Mouse (Mus musculus): ENCODE data around the gene Csad. TPM values are rescaled to one million over a fixed set of nuclear protein-coding genes. Genes with fewer than 3 reads are reported as not detected.

The Csad gene
- total RNA-seq (2021), result 1 to 10 TPM; 7.5 to 7.6 TPM
- long read RNA-seq, experiment 1, partial matches to known transcripts, result 0 of 3 reads
- long read RNA-seq, experiment 1, other reads (novel, unspliced or antisense), result 3 of 3 reads
- long read RNA-seq, experiment 2, partial matches to known transcripts, result 0 of 4 reads
- long read RNA-seq, experiment 2, other reads (novel, unspliced or antisense), result 4 of 4 reads

- intact Hi-C loops (cut with DNase I), result no loop called here
- DNase-seq, result no peak
Observed at GRCm38 (mm10) chr15:102204674-102205505, at the start of gene Csad. Gene Csad, minus strand, starts transcription at chr15:102204724.

- intact Hi-C loops (cut with DNase I), result no loop called here
- DNase-seq, result no peak
Observed at GRCm38 (mm10) chr15:102250521-102250920, 46.0 kb upstream of the Csad start.

DNA sequence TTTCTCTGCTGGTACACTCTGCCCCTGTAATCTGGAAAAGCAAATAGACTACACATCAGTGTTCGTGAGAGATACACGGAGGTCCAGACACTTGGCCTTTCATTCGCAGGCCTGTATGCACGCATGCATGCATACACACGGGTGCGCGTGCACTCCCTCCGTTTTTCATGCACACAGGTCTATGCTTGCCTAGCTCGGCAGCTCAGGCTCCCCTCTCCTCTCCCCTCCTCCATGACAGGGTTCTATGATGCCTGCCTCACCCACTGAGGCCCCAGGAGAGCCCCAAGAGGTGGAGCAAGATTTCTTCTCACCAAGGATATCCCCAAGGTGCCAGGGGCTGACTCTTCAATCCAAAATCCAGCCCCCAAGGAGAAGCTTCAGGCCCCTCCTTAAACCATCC lies 45.4 kb upstream of the Csad start:
- intact Hi-C loops (cut with DNase I), result loop anchor here (2.0 kb wide), 1 partner anchor 29 kb away; the partner anchor contains the start of gene Mfsd5
- no peak for DNase-seq

- DNase-seq, result no peak
- intact Hi-C loops (cut with DNase I), result loop anchor here (2.0 kb wide), 1 partner anchor 30 kb away; the partner anchor contains the start of gene Mfsd5
Observed at GRCm38 (mm10) chr15:102249251-102249691, 44.7 kb upstream of the Csad start.

GRCm38 (mm10) chr15:102248812-102249191 lies 44.3 kb upstream of the Csad start:
- intact Hi-C loops (cut with DNase I), result loop anchor here (2.0 kb wide), 1 partner anchor 30 kb away; the partner anchor contains the start of gene Mfsd5
- no peak for DNase-seq

- DNase-seq, result no peak
- intact Hi-C loops (cut with DNase I), result loop anchor here (2.0 kb wide), 1 partner anchor 31 kb away; the partner anchor contains the start of gene Mfsd5
Observed at GRCm38 (mm10) chr15:102248131-102248811, 43.7 kb upstream of the Csad start.

DNA sequence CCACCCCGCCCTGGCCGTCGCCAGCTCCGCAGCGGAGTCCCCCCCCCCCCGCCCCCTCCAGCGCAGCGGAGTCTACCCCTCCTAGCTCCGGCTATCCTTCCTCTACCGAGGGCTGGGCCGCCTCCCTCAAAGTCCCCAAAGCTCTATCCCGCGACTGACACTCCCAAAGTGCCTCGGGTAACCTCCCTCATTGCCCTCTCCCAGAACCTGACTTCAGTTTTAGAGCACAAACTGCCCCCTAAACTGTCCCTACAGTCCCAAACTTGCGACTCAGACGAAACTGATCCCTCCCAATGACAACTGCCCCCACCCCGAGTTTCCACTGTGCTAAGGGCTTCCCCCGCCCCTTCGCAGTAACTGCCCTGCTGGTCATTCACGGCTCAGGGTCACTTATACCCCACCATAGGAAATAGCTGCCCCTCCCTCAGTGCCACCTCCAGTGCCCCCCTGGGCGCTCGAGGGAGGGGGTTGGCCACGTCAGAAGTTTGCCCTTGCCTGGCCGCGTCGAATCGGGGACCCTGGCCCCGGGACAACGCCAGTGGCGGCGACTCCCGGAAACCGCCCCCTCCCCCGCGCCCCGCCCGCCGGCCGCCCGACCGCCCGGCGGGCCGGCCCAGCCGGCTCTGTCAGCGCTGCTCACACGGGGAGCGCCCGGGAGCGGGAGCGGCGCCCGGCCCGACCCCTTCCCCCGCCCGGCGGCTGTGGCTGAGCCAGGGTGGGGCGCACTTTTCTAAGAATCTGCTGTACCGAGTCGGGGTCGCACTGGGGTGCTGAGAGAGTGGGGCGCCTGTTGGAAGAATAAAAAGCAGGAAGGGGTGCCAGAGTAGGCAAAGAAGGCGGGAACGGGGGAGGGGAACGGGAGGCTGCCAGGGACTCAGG lies 43.0 kb upstream of the Csad start:
- intact Hi-C loops (cut with DNase I), result loop anchor here (2.0 kb wide), 1 partner anchor 31 kb away; the partner anchor contains the start of gene Mfsd5
- DNase-seq, result peak; percentile 68 to 80

- intact Hi-C loops (cut with DNase I), result no loop called here
- DNase-seq, result peak; percentile 91 to 96
Observed at GRCm38 (mm10) chr15:102246866-102247251, 42.3 kb upstream of the Csad start.

- intact Hi-C loops (cut with DNase I), result no loop called here
- peak; percentile 72 to 74 for DNase-seq
Observed at GRCm38 (mm10) chr15:102245891-102246741, 41.6 kb upstream of the Csad start.

DNA sequence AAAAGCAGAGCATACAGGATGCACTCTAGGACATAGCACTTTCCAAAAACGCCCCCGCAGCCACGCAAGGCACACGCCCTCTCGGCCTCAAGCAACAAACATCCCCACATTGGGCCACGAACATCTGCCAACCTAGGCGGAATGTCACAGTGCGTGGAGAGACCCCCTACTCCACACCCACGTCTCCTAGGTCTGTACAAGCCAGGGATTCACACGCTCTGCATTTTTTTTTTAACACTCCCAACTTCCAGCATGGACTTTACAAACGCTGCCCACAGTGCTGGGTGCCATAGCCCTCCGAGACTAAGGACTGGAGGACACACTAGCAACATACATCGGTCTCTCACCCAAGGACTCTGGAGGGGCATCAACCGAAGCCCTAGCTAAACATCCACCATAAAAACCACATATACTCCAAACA lies 40.9 kb upstream of the Csad start:
- intact Hi-C loops (cut with DNase I), result no loop called here
- DNase-seq, result peak in 1 of 2 experiments; percentile 40

GRCm38 (mm10) chr15:102244306-102245191 lies 40.0 kb upstream of the Csad start:
- DNase-seq, result peak in 1 of 2 experiments; percentile 48
- intact Hi-C loops (cut with DNase I), result no loop called here

- intact Hi-C loops (cut with DNase I), result no loop called here
Observed at GRCm38 (mm10) chr15:102243229-102244190, 39.0 kb upstream of the Csad start.

DNA sequence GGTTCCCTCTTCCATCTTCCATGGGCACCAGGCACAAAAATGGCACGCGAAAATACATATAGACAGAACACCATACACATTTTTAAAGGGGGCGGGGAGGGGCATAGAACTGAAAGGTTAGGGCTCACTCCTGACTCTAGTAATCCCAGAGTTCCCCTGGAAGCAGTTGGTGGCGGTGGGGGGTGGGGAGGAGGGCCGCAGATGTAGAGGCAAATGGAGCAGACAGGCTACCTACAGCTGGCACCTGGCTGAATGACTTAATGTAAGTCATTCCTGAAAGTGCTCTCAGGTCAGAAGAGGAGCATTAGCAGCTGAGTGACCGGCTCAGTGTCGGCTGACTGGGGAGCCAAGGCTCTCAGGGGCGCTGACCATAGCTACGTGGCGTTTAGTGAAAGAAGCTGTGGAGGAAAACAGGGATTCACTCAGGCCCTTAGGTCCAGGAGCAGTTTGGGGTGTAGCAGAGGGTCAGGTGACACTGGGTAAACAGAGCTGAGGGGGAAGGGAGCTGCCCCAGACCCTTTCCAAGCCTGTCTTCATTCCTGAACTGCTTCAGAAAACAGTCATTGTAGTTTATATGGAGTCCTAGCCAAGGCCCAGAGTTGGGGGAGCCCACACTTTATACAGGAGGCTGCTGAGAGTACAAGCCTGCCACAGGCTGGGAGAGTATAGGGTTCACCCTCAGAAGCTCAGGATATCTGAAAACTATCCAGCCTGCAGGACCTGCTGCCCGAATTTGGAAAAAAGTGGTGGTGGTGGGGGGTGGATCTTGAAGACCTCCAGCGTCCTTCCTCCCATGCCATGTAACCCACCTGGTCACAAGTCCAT lies 38.1 kb upstream of the Csad start:
- intact Hi-C loops (cut with DNase I), result no loop called here
- no peak for DNase-seq

More at GRCm38 (mm10) chr15:102243229-102244190, 39.0 kb upstream of the Csad start:
- peak; percentile 57 to 61 for DNase-seq

GRCm38 (mm10) chr15:102240607-102241006 lies 36.1 kb upstream of the Csad start:
- no peak for DNase-seq
- intact Hi-C loops (cut with DNase I), result no loop called here

DNA sequence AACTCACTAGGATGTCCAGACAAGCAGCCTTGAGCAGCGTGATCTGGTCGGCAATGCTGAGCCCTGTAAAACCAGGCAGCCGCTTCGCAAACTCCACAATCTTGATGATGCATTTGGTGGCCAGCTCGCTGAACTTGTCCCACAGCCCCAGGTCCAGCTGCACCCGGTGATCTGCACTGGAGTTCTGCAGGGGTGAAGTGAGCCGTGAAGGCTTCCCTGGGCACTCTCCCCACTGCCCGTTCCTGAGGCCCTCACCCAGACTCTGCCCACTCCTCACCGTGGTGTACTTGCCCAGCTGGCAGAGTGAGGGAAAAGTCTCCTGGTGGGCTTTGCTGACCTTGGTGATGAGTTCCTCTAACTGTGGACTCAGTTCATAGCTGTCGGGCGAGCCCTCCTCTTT lies 35.3 kb upstream of the Csad start:
- DNase-seq, result no peak
- intact Hi-C loops (cut with DNase I), result loop anchor here (2.0 kb wide), 1 partner anchor 77 kb away; no protein-coding TSS in a partner anchor

GRCm38 (mm10) chr15:102239260-102239590 lies 34.7 kb upstream of the Csad start:
- peak; percentile 77 to 78 for DNase-seq
- intact Hi-C loops (cut with DNase I), result loop anchor here (2.0 kb wide), 1 partner anchor 78 kb away; no protein-coding TSS in a partner anchor
